Mouse (Mus musculus) midbrain, embryonic 14.5 days (tissue): ENCODE data around the gene Crabp2. TPM values are rescaled to one million over a fixed set of nuclear protein-coding genes. Genes with fewer than 3 reads are reported as not detected.

Experiments used
- ATAC-seq: fragments of 200-750 bp; cut with Nextera tagmentation; 2 replicates; pipeline ENCODE4 v1.8.0; 2017; ENCODE audit warnings: moderate number of reproducible peaks, moderate library complexity; ENCODE audit not compliant: low FRiP score, low TSS enrichment
- DNase-seq: peaks from one replicate; pipeline ENCODE4 v3.0.0-alpha.2; 2015
- H3K27ac ChIP-seq: fragments of 300-500 bp; sonication (generic); replicated peaks from 2 replicates; pipeline ENCODE4 v1.5.1; 2014; ENCODE audit warnings: mild to moderate bottlenecking, low read depth, low read length, moderate library complexity
- H3K27me3 ChIP-seq: fragments of 300-500 bp; sonication (generic); 2 replicates; pipeline ENCODE4 v1.6.1; 2014; ENCODE audit warnings: low read length, control low read depth, mixed read lengths; ENCODE audit not compliant: control insufficient read depth, insufficient read depth
- H3K36me3 ChIP-seq: fragments of 300-500 bp; sonication (generic); 2 replicates; pipeline ENCODE4 v1.6.1; 2014; ENCODE audit warnings: low read length, control low read depth; ENCODE audit not compliant: control insufficient read depth, insufficient read depth
- H3K4me1 ChIP-seq: fragments of 300-500 bp; sonication (generic); 2 replicates; pipeline ENCODE4 v1.6.1; 2014; ENCODE audit warnings: mild to moderate bottlenecking, antibody characterized with exemption, low read length, control low read depth; ENCODE audit not compliant: control insufficient read depth, insufficient read depth
- H3K4me2 ChIP-seq: fragments of 300-500 bp; sonication (generic); 2 replicates; pipeline ENCODE4 v1.6.1; 2014; ENCODE audit warnings: mild to moderate bottlenecking, low read length, moderate library complexity
- H3K4me3 ChIP-seq: fragments of 300-500 bp; sonication (generic); replicated peaks from 2 replicates; pipeline ENCODE4 v1.5.1; 2014; ENCODE audit warnings: low read depth, low read length
- H3K9ac ChIP-seq: fragments of 300-500 bp; sonication (generic); replicated peaks from 2 replicates; pipeline ENCODE4 v1.6.1; 2014; ENCODE audit warnings: mild to moderate bottlenecking, low read length, moderate library complexity
- H3K9me3 ChIP-seq: fragments of 300-500 bp; sonication (generic); 2 replicates; pipeline ENCODE4 v1.6.1; 2016; ENCODE audit warnings: low read length, control low read depth, mixed read lengths; ENCODE audit not compliant: control insufficient read depth
- WGBS: fragments of 180-500 bp; shearing (Covaris S2); extraction: QIAGEN DNeasy Blood & Tissue Kit; methylation state at CpG from one replicate; pipeline ENCODE4 v1.1.7; 2014; 5-methylcytosine and 5-hydroxymethylcytosine counted together
- polyA plus RNA-seq: library from polyadenylated mRNA; unstranded; fragments of >200 nt; fragmentation: Nextera tagmentation; extraction: Ambion mirVana; gene quantifications from 2 replicates; pipeline ENCODE4 v1.2.1, GENCODE M21; 2014

Crabp2 gene
- polyA plus RNA-seq, 1 experiment from 2014 or later, result 42.4 TPM

DNA sequence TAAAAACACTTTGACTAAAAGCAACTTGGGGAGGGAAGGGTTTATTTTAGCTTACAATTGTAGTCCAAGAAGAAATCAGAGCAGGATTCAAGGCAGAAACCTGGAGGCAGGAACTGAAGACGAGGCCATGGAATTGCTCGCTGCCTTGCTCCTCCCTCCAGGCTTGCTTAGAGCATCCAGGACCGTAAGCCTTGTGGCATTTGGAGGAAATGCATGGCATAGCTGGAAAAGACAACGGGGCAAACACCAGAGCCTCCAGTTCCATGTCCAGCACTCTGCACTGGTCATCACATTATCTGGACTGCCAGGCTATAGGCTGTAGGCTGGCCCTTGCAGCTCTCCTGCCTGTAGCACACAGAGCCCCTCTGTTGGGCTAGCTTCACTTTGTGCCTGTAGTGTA lies 14.0 kb upstream of the Crabp2 start:
- no peak for DNase-seq
- H3K4me3 ChIP-seq, result no peak overlapping the region
- peaks cover 7% of the 10 kb centered on the region for H3K4me1 ChIP-seq
- no peaks in the 10 kb centered on the region for H3K9me3 ChIP-seq
- ATAC-seq, result no peak
- no peak overlapping the region for H3K27ac ChIP-seq
- H3K27me3 ChIP-seq, result no peaks in the 10 kb centered on the region
- peak overlapping the region; percentile 4; the same call in 1 of the 2 replicates for H3K9ac ChIP-seq
- H3K36me3 ChIP-seq, result peaks cover 56% of the 10 kb centered on the region
- H3K4me2 ChIP-seq, result no peak overlapping the region
- 71% methylated on average over 4 of the region's 4 CpGs for WGBS

DNA sequence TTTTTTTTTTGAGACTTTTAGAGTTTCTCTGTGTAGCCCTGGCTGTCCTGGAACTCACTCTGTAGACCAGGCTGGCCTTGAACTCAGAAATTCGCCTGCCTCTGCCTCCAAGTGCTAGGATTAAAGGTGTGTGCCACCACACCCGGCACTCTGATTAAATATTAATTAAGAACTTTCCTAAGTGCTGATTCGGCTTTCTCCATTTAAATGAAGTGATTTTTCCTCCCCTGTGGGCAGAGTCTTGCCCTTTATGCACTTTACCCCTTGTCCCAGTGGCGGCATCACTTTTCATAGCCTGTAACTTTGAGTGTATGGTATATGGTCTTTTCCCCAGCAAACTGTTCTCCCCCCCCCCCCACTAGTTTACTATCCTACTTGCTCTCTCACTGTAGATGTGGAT lies 13.3 kb upstream of the Crabp2 start:
- H3K4me2 ChIP-seq, result no peak overlapping the region
- H3K9me3 ChIP-seq, result no peaks in the 10 kb centered on the region
- H3K4me3 ChIP-seq, result no peak overlapping the region
- no peak overlapping the region for H3K27ac ChIP-seq
- no peak overlapping the region for H3K9ac ChIP-seq
- H3K27me3 ChIP-seq, result no peaks in the 10 kb centered on the region
- peaks cover 63% of the 10 kb centered on the region for H3K36me3 ChIP-seq
- whole genome bisulfite sequencing, result 84% methylated on average over 4 of the region's 4 CpGs
- DNase-seq (no peak), ATAC-seq (no peak)
- peaks cover 7% of the 10 kb centered on the region for H3K4me1 ChIP-seq

DNA sequence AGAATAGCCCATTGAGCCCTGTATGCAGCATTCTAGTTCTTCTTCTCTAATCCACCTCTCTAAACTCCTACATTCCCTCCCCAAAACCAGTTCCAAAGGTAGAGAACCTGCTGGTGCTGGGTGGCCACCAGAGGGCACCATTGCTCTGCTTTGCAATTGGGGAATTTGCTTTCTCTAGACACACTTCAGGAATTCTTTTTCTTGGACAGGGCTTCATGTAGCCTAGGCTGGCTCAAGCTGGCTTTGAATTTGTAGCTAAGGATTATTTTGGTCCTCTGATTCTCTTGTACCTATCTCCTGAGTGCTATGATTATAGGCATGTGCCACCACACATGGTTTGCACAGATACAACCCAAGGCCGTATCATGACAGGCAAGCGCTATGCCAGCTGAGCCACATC lies 12.7 kb upstream of the Crabp2 start:
- Histone ChIP-seq H3K27ac (no peak overlapping the region), H3K9ac (peak overlapping the region; percentile 9; the same call in 1 of the 2 replicates), H3K4me1 (peaks cover 6% of the 10 kb centered on the region), H3K4me2 (no peak overlapping the region), H3K36me3 (peaks cover 69% of the 10 kb centered on the region), H3K9me3 (no peaks in the 10 kb centered on the region), H3K4me3 (no peak overlapping the region), H3K27me3 (no peaks in the 10 kb centered on the region)
- 90% methylated on average over 2 of the region's 2 CpGs for WGBS
- peak; percentile 50; the same call in 1 of the 2 replicates for ATAC-seq
- DNase-seq, result peak; percentile 93

DNA sequence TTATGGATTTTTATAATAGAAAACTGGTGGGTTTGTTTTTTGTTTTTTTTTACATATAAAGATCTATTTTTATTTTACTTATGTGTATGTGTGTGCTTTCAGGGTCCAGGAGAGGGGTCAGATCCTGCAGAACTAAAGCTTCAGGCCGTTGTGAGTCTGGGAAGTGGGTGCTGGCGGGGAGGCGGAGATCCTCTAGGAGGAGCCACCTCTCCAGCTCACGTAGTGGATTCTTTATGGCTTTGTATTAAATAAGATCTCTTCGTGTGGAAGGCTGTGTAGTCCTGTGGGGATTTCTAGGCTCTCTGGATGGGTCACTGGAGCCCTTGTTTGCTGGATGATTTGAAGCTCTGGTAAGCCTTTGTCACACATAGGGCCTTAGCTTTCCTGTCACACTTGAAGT lies 7.9 kb upstream of the Crabp2 start:
- WGBS, result 57% methylated on average over 5 of the region's 5 CpGs
- no peak for ATAC-seq
- DNase-seq, result no peak
- no peaks in the 10 kb centered on the region for H3K27me3 ChIP-seq
- peaks cover 11% of the 10 kb centered on the region; the same call in 1 of the 2 replicates for H3K4me1 ChIP-seq
- no peak overlapping the region for H3K4me3 ChIP-seq
- H3K4me2 ChIP-seq, result no peak overlapping the region
- no peaks in the 10 kb centered on the region for H3K9me3 ChIP-seq
- no peak overlapping the region for H3K27ac ChIP-seq
- no peak overlapping the region for H3K9ac ChIP-seq
- H3K36me3 ChIP-seq, result peaks cover 69% of the 10 kb centered on the region

DNA sequence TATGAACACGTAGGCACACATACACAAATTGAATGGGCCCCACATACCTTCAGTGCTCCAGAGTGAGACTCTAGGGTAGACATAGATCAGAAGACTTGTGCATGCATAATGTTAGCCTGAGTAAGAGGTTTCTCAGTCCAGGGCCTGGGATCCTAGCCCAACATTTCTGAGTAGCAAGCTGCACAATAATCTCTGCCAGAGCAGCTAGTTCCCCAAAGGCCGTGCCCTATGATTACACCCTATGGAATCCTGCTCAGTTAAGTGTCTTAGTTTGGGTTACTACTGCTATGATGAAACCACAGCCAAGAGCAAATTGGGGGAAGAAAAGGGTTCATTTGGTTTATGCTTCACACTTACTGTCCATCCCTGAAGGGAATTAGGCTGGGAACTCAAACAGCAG lies 6.0 kb upstream of the Crabp2 start:
- Histone ChIP-seq H3K27ac (no peak overlapping the region), H3K4me3 (no peak overlapping the region), H3K4me1 (peaks cover 28% of the 10 kb centered on the region), H3K9ac (no peak overlapping the region), H3K4me2 (no peak overlapping the region), H3K27me3 (no peaks in the 10 kb centered on the region), H3K36me3 (peaks cover 63% of the 10 kb centered on the region), H3K9me3 (no peaks in the 10 kb centered on the region)
- ATAC-seq (no peak), DNase-seq (no peak)
- 93% methylated on average over 2 of the region's 2 CpGs for WGBS

DNA sequence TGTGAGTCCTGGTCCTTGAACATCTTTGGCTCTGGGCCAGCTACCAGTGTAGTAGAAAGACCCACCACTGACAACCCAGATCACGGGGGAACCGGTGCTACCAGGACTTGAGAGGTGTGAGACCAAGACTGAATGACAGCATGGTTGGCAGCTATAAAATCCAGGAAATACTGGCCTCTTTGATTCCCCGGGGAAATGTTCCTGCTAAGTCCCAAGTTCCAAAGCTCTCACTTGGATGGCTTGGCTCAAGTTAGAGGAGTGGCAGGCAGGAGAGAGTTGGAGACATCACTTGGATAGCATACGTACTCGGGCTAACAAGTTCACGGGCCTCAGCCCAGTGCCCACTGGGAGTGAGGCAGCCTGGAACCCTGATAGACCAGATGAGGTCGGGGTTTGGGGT lies 4.9 kb upstream of the Crabp2 start:
- Histone ChIP-seq H3K4me1 (peaks cover 39% of the 10 kb centered on the region), H3K4me2 (no peak overlapping the region), H3K9ac (no peak overlapping the region), H3K4me3 (no peak overlapping the region), H3K9me3 (no peaks in the 10 kb centered on the region), H3K27me3 (no peaks in the 10 kb centered on the region), H3K27ac (no peak overlapping the region), H3K36me3 (peaks cover 52% of the 10 kb centered on the region)
- no peak for ATAC-seq
- no peak for DNase-seq
- 86% methylated on average over 7 of the region's 7 CpGs for WGBS

DNA sequence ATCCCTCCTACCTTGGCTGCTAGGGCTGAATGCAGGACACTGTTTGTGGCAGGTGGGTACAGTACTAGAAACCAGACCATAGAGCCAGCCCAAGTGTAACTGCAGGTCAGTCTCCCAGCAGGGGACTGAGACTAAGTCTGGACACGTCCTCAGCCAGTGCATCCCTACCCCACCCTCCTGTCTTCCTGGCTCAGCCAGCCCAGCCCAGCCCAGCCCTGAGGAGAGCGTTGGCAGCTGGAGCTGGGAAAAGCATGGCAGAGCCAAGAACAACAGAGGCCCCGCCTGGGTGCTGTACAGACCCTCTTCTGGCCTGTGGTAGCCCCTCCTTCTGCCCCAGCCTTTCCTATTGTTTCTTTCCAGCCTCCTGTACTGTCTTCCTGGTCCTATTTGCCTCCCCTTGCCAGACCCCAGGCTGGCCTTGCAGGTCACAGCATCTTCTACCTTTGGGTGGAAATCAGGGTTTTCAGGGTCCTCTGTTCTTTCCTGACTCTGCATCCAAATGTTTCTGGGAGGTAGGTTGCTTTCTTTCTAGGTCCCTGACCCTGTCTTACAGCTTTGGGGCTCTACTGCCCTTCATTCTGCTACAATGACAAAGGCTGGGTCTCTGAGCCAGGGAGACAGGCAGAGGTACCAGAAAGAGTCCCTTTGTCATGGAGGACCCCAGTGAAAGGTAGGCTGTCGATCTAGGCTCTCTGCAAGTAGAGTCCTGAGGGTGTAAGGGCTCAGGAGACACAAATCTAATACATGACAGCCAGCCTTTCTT lies 3.4 kb upstream of the Crabp2 start:
- Histone ChIP-seq H3K4me1 (peaks cover 54% of the 10 kb centered on the region), H3K9me3 (no peaks in the 10 kb centered on the region), H3K4me2 (no peak overlapping the region), H3K36me3 (peaks cover 38% of the 10 kb centered on the region), H3K9ac (no peak overlapping the region), H3K27ac (0 out of 2 replicates have a peak overlapping the region, but pooled peaks have one; percentile 45), H3K4me3 (no peak overlapping the region), H3K27me3 (no peaks in the 10 kb centered on the region)
- DNase-seq (peak; percentile 29), ATAC-seq (peak; percentile 43; the same call in 1 of the 2 replicates)
- WGBS, result 7% methylated on average over 4 of the region's 4 CpGs

DNA sequence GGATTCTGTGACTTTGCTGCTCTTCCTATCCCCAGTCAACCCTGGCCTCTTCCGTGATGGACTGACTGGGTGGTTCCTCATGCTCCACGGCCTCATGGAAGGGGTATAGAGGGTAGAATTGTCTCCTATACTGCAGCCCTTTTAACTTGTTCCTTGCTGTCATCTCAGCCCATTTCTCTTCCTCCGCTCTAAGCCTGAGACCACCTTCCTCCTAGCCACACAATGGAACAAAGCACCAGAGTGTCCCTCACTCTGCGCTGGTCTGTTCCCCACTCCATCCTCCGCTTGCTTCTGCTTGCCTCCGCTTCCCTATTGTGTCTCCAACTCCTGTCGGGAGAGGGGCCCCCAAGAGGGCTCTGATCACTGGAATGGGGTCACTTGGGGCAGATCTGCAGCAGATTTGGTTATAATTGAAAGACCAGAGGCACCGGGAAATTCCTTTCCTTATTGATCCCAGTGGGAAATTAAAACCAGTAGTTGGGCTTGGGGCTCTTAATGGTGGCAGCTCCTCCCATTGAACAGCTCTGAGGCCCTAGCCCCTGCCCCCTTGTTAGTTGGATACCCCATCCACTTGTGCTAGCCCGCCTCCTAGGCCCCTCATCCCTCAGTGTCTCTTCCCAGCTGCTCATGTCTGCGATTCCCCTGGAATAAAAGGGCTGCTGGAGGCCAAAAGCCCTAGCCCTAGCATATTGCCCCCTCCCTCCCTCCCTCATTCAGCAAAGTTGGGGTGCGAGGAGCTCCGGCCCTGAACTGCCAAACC lies 2.5 kb upstream of the Crabp2 start:
- Histone ChIP-seq H3K4me3 (no peak overlapping the region), H3K9ac (no peak overlapping the region), H3K4me2 (no peak overlapping the region), H3K9me3 (no peaks in the 10 kb centered on the region), H3K4me1 (peaks cover 59% of the 10 kb centered on the region), H3K27me3 (no peaks in the 10 kb centered on the region), H3K36me3 (peaks cover 28% of the 10 kb centered on the region), H3K27ac (0 out of 2 replicates have a peak overlapping the region, but pooled peaks have one; percentile 16)
- peak; percentile 24 for DNase-seq
- WGBS, result 10% methylated on average over 12 of the region's 12 CpGs
- ATAC-seq, result no peak
